Mouse (Mus musculus) adipocyte (in vitro differentiated cells): ENCODE data around the gene Pikfyve.
"Not testable (repeated sequence)": the region's sequence is repeated elsewhere in the genome, so short reads cannot be mapped to it uniquely, and the experiment has no call there.

Experiments used
- DNase-seq: peaks from one replicate; pipeline ENCODE4 v3.0.0-alpha.2; 2016; ENCODE audit warnings: low spot score

The Pikfyve gene

GRCm38 (mm10) chr1:65185524-65186205 lies 818 bp upstream of the Pikfyve start:
- DNase-seq: no peak

- no peak for DNase-seq
Measured at GRCm38 (mm10) chr1:65187074-65187430, 569 bp downstream of the Pikfyve start.

GRCm38 (mm10) chr1:65190172-65190571 lies 3.7 kb downstream of the Pikfyve start:
- DNase-seq: no peak

- peak; percentile 71 for DNase-seq
Measured at GRCm38 (mm10) chr1:65193226-65193625, 6.7 kb downstream of the Pikfyve start.

- DNase-seq: no peak
Measured at GRCm38 (mm10) chr1:65198425-65198824, 11.9 kb downstream of the Pikfyve start.

- DNase-seq: no peak
Measured at GRCm38 (mm10) chr1:65198861-65199260, 12.4 kb downstream of the Pikfyve start.

GRCm38 (mm10) chr1:65204299-65204698 lies 17.8 kb downstream of the Pikfyve start:
- DNase-seq: no peak

- no peak for DNase-seq
Measured at GRCm38 (mm10) chr1:65213214-65213613, 26.7 kb downstream of the Pikfyve start.

GRCm38 (mm10) chr1:65217567-65217966 lies 31.1 kb downstream of the Pikfyve start:
- DNase-seq: no peak

- no peak for DNase-seq
Measured at GRCm38 (mm10) chr1:65217972-65218371, 31.5 kb downstream of the Pikfyve start.

GRCm38 (mm10) chr1:65223654-65224053 lies 37.2 kb downstream of the Pikfyve start:
- no peak for DNase-seq

GRCm38 (mm10) chr1:65227681-65228080 lies 41.2 kb downstream of the Pikfyve start:
- DNase-seq: no peak

GRCm38 (mm10) chr1:65229768-65230167 lies 43.3 kb downstream of the Pikfyve start:
- DNase-seq: not testable (repeated sequence)

- no peak for DNase-seq
Measured at GRCm38 (mm10) chr1:65230566-65230965, 44.1 kb downstream of the Pikfyve start.

GRCm38 (mm10) chr1:65237712-65238111 lies 51.2 kb downstream of the Pikfyve start:
- DNase-seq: no peak

GRCm38 (mm10) chr1:65245637-65246036 lies 59.2 kb downstream of the Pikfyve start:
- no peak for DNase-seq

- DNase-seq: no peak
Measured at GRCm38 (mm10) chr1:65280461-65280860, 94.0 kb downstream of the Pikfyve start.

- no peak for DNase-seq
Measured at GRCm38 (mm10) chr1:65281756-65282155, 95.3 kb downstream of the Pikfyve start, which contains the start of gene Pth2r. Gene Pth2r, plus strand, starts transcription at chr1:65282056.

GRCm38 (mm10) chr1:65282766-65283165 lies 96.3 kb downstream of the Pikfyve start:
- peak; percentile 49 for DNase-seq

- no peak for DNase-seq
Measured at GRCm38 (mm10) chr1:65308476-65308875, 122.0 kb downstream of the Pikfyve start.

GRCm38 (mm10) chr1:65311214-65311933 lies 124.9 kb downstream of the Pikfyve start:
- no peak for DNase-seq

GRCm38 (mm10) chr1:65312118-65312517 lies 125.6 kb downstream of the Pikfyve start:
- peak; percentile 71 for DNase-seq

GRCm38 (mm10) chr1:65312896-65313295 lies 126.4 kb downstream of the Pikfyve start:
- DNase-seq: peak; percentile 54
